Mouse (Mus musculus) thymus, adult 2 months (tissue): Measurements from ENCODE around the gene Eif4g2.

Experiments used
- CTCF ChIP-seq: fragments of 200-500 bp; IDR thresholded peaks from 2 replicates; pipeline ENCODE4 v1.5.1; 2012; ENCODE audit warnings: mild to moderate bottlenecking, control low read depth, low read length, moderate library complexity, borderline replicate concordance; ENCODE audit not compliant: control insufficient read depth, poor library complexity, insufficient read depth; ENCODE audit errors: extremely low read depth
- POLR2A ChIP-seq: fragments of 200-500 bp; IDR thresholded peaks from 2 replicates; pipeline ENCODE4 v1.6.1; 2012; ENCODE audit warnings: mild to moderate bottlenecking, low read length, control low read depth, moderate library complexity; ENCODE audit not compliant: control insufficient read depth, poor library complexity, insufficient read depth; ENCODE audit errors: extremely low read depth

DNA sequence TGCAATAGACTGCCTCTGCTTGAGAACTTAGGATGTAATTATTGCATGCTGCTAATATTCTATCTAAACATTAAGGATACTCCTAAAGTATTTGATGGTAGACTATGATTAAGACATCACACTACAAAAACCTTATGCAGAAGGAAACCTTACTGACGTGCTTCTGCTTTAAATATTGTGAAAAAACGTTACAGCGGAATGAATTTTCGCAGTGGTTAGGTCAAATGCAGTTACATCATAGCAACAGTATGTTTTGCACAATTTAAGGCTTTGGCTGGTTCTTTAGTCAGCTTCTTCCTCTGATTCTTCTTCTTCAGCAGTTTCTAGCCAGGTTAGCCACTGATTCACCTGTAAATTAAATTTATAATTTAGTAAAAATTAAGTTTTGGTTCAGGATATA lies 10.4 kb downstream of the Eif4g2 start:
- TF ChIP-seq POLR2A (no peak), CTCF (no peak)
